Mouse (Mus musculus) CD4-positive naive resting alpha-beta T cell, adult 76 days (primary cell): ENCODE results near the gene Sorcs1. TPM values are rescaled to one million over a fixed set of nuclear protein-coding genes. Genes with fewer than 3 reads are reported as not detected.

Source experiments
- total RNA-seq: library from RNA; stranded (reverse); gene quantifications from one replicate; pipeline ENCODE4 v1.2.4, GENCODE M21; 2023

The Sorcs1 gene
- total RNA-seq, result not detected

GRCm38 (mm10) chr19:50677903-50678896, at the start of gene Sorcs1:
Gene Sorcs1 (minus strand): TSS chr19:50678646.

